Mouse (Mus musculus): ENCODE results near the gene Gria1. TPM values are rescaled to one million over a fixed set of nuclear protein-coding genes. Genes with fewer than 3 reads are reported as not detected.

The Gria1 gene
- polyA plus RNA-seq, 1 experiment from 2014 or later, result 62.5 TPM

- Histone ChIP-seq H3K27ac (ENCODE audit: low read length) (peak overlapping the region; percentile 87), H3K36me3 (ENCODE audit: control insufficient read depth, insufficient read depth, low read length) (no peaks in the 10 kb centered on the region), H3K27me3 (ENCODE audit: control insufficient read depth, insufficient read depth, low read depth, low read length) (no peaks in the 10 kb centered on the region), H3K4me1 (ENCODE audit: control insufficient read depth, insufficient read depth, low read length) (peaks cover 12% of the 10 kb centered on the region), H3K4me3 (ENCODE audit: low read depth, low read length) (peak overlapping the region; percentile 54; the same call in 1 of the 2 replicates), H3K9ac (ENCODE audit: low read depth, low read length) (no peak overlapping the region), H3K9me3 (replicated peaks; ENCODE audit: control insufficient read depth, low read length, poor library complexity, severe bottlenecking) (no peaks in the 10 kb centered on the region), H3K4me2 (ENCODE audit: low read length) (peak overlapping the region; percentile 66)
- ATAC-seq, result no peak
- WGBS, result 71% methylated on average over 6 of the region's 6 CpGs
Observed at GRCm38 (mm10) chr11:57010611-57011010, 576 bp upstream of the Gria1 start.

- under 1% methylated on average over 11 of the region's 11 CpGs for WGBS
- peak overlapping the region; percentile 71 for H3K9ac ChIP-seq (ENCODE audit: low read depth, low read length)
- no peaks in the 10 kb centered on the region for H3K27me3 ChIP-seq (ENCODE audit: control insufficient read depth, insufficient read depth, low read depth, low read length)
- peak; percentile 74 for ATAC-seq
- H3K4me3 ChIP-seq (ENCODE audit: low read depth, low read length), result peak overlapping the region; percentile 54
- peak overlapping the region; percentile 87 for H3K27ac ChIP-seq (ENCODE audit: low read length)
- peak overlapping the region; percentile 66 for H3K4me2 ChIP-seq (ENCODE audit: low read length)
- peaks cover 15% of the 10 kb centered on the region for H3K4me1 ChIP-seq (ENCODE audit: control insufficient read depth, insufficient read depth, low read length)
- no peaks in the 10 kb centered on the region for H3K9me3 ChIP-seq (replicated peaks; ENCODE audit: control insufficient read depth, low read length, poor library complexity, severe bottlenecking)
- no peaks in the 10 kb centered on the region for H3K36me3 ChIP-seq (ENCODE audit: control insufficient read depth, insufficient read depth, low read length)
Observed at GRCm38 (mm10) chr11:57011691-57012039, 478 bp downstream of the Gria1 start.

GRCm38 (mm10) chr11:57012287-57012921, 1.2 kb downstream of the Gria1 start:
- H3K4me1 ChIP-seq (ENCODE audit: control insufficient read depth, insufficient read depth, low read length), result peaks cover 15% of the 10 kb centered on the region
- WGBS, result 18% methylated on average over 13 of the region's 13 CpGs
- H3K9ac ChIP-seq (ENCODE audit: low read depth, low read length), result peak overlapping the region; percentile 71
- H3K9me3 ChIP-seq (replicated peaks; ENCODE audit: control insufficient read depth, low read length, poor library complexity, severe bottlenecking), result no peaks in the 10 kb centered on the region
- no peaks in the 10 kb centered on the region for H3K36me3 ChIP-seq (ENCODE audit: control insufficient read depth, insufficient read depth, low read length)
- H3K27ac ChIP-seq (ENCODE audit: low read length), result peak overlapping the region; percentile 87
- peak overlapping the region; percentile 54 for H3K4me3 ChIP-seq (ENCODE audit: low read depth, low read length)
- no peaks in the 10 kb centered on the region for H3K27me3 ChIP-seq (ENCODE audit: control insufficient read depth, insufficient read depth, low read depth, low read length)
- ATAC-seq, result peak; percentile 49; the same call in 1 of the 2 replicates
- peak overlapping the region; percentile 66 for H3K4me2 ChIP-seq (ENCODE audit: low read length)

GRCm38 (mm10) chr11:57013464-57014190, 2.4 kb downstream of the Gria1 start:
- 65% methylated on average over 9 of the region's 9 CpGs for WGBS
- H3K36me3 ChIP-seq (ENCODE audit: control insufficient read depth, insufficient read depth, low read length), result no peaks in the 10 kb centered on the region
- H3K4me2 ChIP-seq (ENCODE audit: low read length), result peak overlapping the region; percentile 66
- H3K4me3 ChIP-seq (ENCODE audit: low read depth, low read length), result peak overlapping the region; percentile 54
- no peaks in the 10 kb centered on the region for H3K9me3 ChIP-seq (replicated peaks; ENCODE audit: control insufficient read depth, low read length, poor library complexity, severe bottlenecking)
- no peak for ATAC-seq
- H3K27ac ChIP-seq (ENCODE audit: low read length), result no peak overlapping the region
- peak overlapping the region; percentile 71 for H3K9ac ChIP-seq (ENCODE audit: low read depth, low read length)
- peaks cover 17% of the 10 kb centered on the region for H3K4me1 ChIP-seq (ENCODE audit: control insufficient read depth, insufficient read depth, low read length)
- no peaks in the 10 kb centered on the region for H3K27me3 ChIP-seq (ENCODE audit: control insufficient read depth, insufficient read depth, low read depth, low read length)

GRCm38 (mm10) chr11:57014396-57014795, 3.2 kb downstream of the Gria1 start:
- Histone ChIP-seq H3K4me1 (ENCODE audit: control insufficient read depth, insufficient read depth, low read length) (peaks cover 17% of the 10 kb centered on the region), H3K4me3 (ENCODE audit: low read depth, low read length) (peak overlapping the region; percentile 54), H3K9me3 (replicated peaks; ENCODE audit: control insufficient read depth, low read length, poor library complexity, severe bottlenecking) (no peaks in the 10 kb centered on the region), H3K9ac (ENCODE audit: low read depth, low read length) (no peak overlapping the region), H3K4me2 (ENCODE audit: low read length) (peak overlapping the region; percentile 66), H3K27me3 (ENCODE audit: control insufficient read depth, insufficient read depth, low read depth, low read length) (no peaks in the 10 kb centered on the region), H3K27ac (ENCODE audit: low read length) (no peak overlapping the region), H3K36me3 (ENCODE audit: control insufficient read depth, insufficient read depth, low read length) (no peaks in the 10 kb centered on the region)
- no peak for ATAC-seq
- 56% methylated on average over 6 of the region's 6 CpGs for WGBS

GRCm38 (mm10) chr11:57018536-57018935, 7.3 kb downstream of the Gria1 start:
- H3K4me2 ChIP-seq (ENCODE audit: low read length), result no peak overlapping the region
- H3K27me3 ChIP-seq (ENCODE audit: control insufficient read depth, insufficient read depth, low read depth, low read length), result no peaks in the 10 kb centered on the region
- no peaks in the 10 kb centered on the region for H3K9me3 ChIP-seq (replicated peaks; ENCODE audit: control insufficient read depth, low read length, poor library complexity, severe bottlenecking)
- no peak overlapping the region for H3K4me3 ChIP-seq (ENCODE audit: low read depth, low read length)
- H3K4me1 ChIP-seq (ENCODE audit: control insufficient read depth, insufficient read depth, low read length), result peaks cover 25% of the 10 kb centered on the region
- ATAC-seq, result no peak
- H3K9ac ChIP-seq (ENCODE audit: low read depth, low read length), result no peak overlapping the region
- no peak overlapping the region for H3K27ac ChIP-seq (ENCODE audit: low read length)
- WGBS, result 73% methylated on average over 4 of the region's 4 CpGs
- no peaks in the 10 kb centered on the region for H3K36me3 ChIP-seq (ENCODE audit: control insufficient read depth, insufficient read depth, low read length)

- no peaks in the 10 kb centered on the region for H3K27me3 ChIP-seq (ENCODE audit: control insufficient read depth, insufficient read depth, low read depth, low read length)
- no peaks in the 10 kb centered on the region for H3K9me3 ChIP-seq (replicated peaks; ENCODE audit: control insufficient read depth, low read length, poor library complexity, severe bottlenecking)
- no peak for ATAC-seq
Observed at GRCm38 (mm10) chr11:57022400-57022799, 11.2 kb downstream of the Gria1 start.

GRCm38 (mm10) chr11:57030448-57030847, 19.3 kb downstream of the Gria1 start:
- WGBS, result 69% methylated on average over 5 of the region's 5 CpGs
- Histone ChIP-seq H3K4me1 (ENCODE audit: control insufficient read depth, insufficient read depth, low read length) (no peaks in the 10 kb centered on the region), H3K27ac (ENCODE audit: low read length) (no peak overlapping the region), H3K36me3 (ENCODE audit: control insufficient read depth, insufficient read depth, low read length) (no peaks in the 10 kb centered on the region), H3K4me3 (ENCODE audit: low read depth, low read length) (no peak overlapping the region), H3K27me3 (ENCODE audit: control insufficient read depth, insufficient read depth, low read depth, low read length) (no peaks in the 10 kb centered on the region), H3K9ac (ENCODE audit: low read depth, low read length) (no peak overlapping the region), H3K9me3 (replicated peaks; ENCODE audit: control insufficient read depth, low read length, poor library complexity, severe bottlenecking) (no peaks in the 10 kb centered on the region), H3K4me2 (ENCODE audit: low read length) (no peak overlapping the region)
- no peak for ATAC-seq

More at GRCm38 (mm10) chr11:57022400-57022799, 11.2 kb downstream of the Gria1 start:
- Histone ChIP-seq H3K9ac (ENCODE audit: low read depth, low read length) (no peak overlapping the region), H3K36me3 (ENCODE audit: control insufficient read depth, insufficient read depth, low read length) (no peaks in the 10 kb centered on the region), H3K4me2 (ENCODE audit: low read length) (no peak overlapping the region), H3K4me1 (ENCODE audit: control insufficient read depth, insufficient read depth, low read length) (peaks cover 16% of the 10 kb centered on the region), H3K4me3 (ENCODE audit: low read depth, low read length) (no peak overlapping the region), H3K27ac (ENCODE audit: low read length) (no peak overlapping the region)
- WGBS, result 50% methylated on average over 4 of the region's 4 CpGs

GRCm38 (mm10) chr11:57038807-57039206, 27.6 kb downstream of the Gria1 start:
- Histone ChIP-seq H3K27ac (ENCODE audit: low read length) (no peak overlapping the region), H3K36me3 (ENCODE audit: control insufficient read depth, insufficient read depth, low read length) (no peaks in the 10 kb centered on the region), H3K4me3 (ENCODE audit: low read depth, low read length) (no peak overlapping the region), H3K9me3 (replicated peaks; ENCODE audit: control insufficient read depth, low read length, poor library complexity, severe bottlenecking) (no peaks in the 10 kb centered on the region), H3K4me1 (ENCODE audit: control insufficient read depth, insufficient read depth, low read length) (0 out of 2 replicates have a peak, but pooled peaks cover 4% of the 10 kb centered on the region), H3K27me3 (ENCODE audit: control insufficient read depth, insufficient read depth, low read depth, low read length) (no peaks in the 10 kb centered on the region), H3K4me2 (ENCODE audit: low read length) (no peak overlapping the region), H3K9ac (ENCODE audit: low read depth, low read length) (no peak overlapping the region)
- no peak for ATAC-seq
- 42% methylated on average over 7 of the region's 7 CpGs for WGBS

Measured in midbrain, embryonic 16.5 days (tissue).